Mouse (Mus musculus) heart, adult 2 months (tissue): ENCODE measurements around the gene Sowaha.

Experiments used
- CTCF ChIP-seq: fragments of 200-600 bp; IDR thresholded peaks from 2 replicates; pipeline ENCODE4 v1.8.1; 2022; ENCODE audit warnings: antibody characterized with exemption, mild to moderate bottlenecking, moderate library complexity
- EP300 ChIP-seq: fragments of 200-500 bp; IDR thresholded peaks from 2 replicates; pipeline ENCODE4 v1.6.1; 2011; ENCODE audit warnings: low read depth, low read length, control low read depth; ENCODE audit not compliant: insufficient read depth
- POLR2A ChIP-seq: fragments of 200-500 bp; IDR thresholded peaks from 2 replicates; pipeline ENCODE4 v1.6.1; 2011; ENCODE audit warnings: mild to moderate bottlenecking, low read depth, low read length, control low read depth; ENCODE audit not compliant: insufficient read depth

DNA sequence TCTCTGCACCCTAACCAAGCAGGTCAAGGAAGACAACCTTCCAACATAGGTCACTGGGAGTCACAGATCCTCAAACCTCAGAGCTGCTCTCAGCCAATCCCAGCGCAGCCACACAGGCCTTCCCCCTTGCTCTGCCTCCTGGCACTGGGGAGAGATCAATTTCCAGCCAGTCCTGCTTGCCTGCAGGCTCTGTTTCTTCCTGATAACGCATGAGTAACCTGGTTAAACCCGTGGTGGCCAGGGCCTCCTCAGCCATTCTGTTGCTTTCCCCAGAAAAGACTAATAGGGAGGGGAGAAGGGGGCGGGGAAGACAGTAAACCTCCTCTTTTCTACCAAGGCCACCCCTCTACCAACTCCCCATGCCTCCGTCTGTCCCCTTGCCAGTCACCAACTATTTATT, 18.3 kb downstream of the Sowaha start:
- TF ChIP-seq POLR2A, result no peak
- TF ChIP-seq CTCF, result no peak
- no peak for TF ChIP-seq EP300
